ENCODE assay signal across 7 mouse cellular contexts in the genomic region with DNA sequence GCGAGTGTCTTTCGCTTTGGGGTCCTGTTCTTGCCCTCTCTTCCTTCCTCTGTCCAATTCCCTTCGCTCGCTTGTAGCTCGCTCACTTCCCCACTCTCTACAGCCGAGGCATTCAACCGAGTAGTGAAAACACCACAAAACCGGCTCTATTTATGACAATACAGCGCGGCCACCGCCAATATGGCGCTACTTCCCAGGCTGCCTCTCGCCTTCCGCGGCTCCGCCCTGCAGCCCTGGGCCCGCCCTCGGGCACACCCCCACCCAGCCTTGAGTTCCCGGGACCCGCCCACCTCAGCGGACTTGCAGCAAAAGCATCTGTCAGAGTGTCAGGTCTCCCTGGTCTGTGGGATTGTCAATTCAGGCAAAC. TPM values are rescaled to one million over a fixed set of nuclear protein-coding genes. Genes with fewer than 3 reads are reported as not detected.
A peak's percentile ranks its signal among the peaks of the same experiment; 100 is the strongest.
DNase-seq lines count a peak whose midpoint lies in the region; ATAC-seq lines count a peak whose summit lies in the region.

A gene (minus strand): TSS at position 194 of the 367 bp plus-strand sequence.

- peak; percentile 98 for DNase-seq in adrenal gland, postnatal 14 days
- peak; percentile 95 for DNase-seq in embryonic facial prominence, embryonic 11.5 days (ENCODE audit: low spot score)
- peak; percentile 91 for DNase-seq in kidney, adult 11 months
- DNase-seq in limb, embryonic 10.5 days (ENCODE audit: low spot score) = peak; percentile 93
- peak; percentile 87 for DNase-seq in spleen, adult 12 weeks (ENCODE audit: low spot score)

- WGBS in embryonic facial prominence, embryonic 11.5 days = under 1% methylated on average over 21 of the region's 21 CpGs
- under 1% methylated on average over 21 of the region's 21 CpGs for WGBS in limb, embryonic 10.5 days
- under 1% methylated on average over 21 of the region's 21 CpGs for WGBS in midbrain, embryonic 13.5 days

- H3K4me1 ChIP-seq in embryonic facial prominence, embryonic 11.5 days (ENCODE audit: control insufficient read depth, insufficient read depth, low read length) = no peaks in the 10 kb centered on the region
- H3K4me1 ChIP-seq in limb, embryonic 10.5 days = peaks cover 12% of the 10 kb centered on the region
- peaks cover 17% of the 10 kb centered on the region for H3K4me1 ChIP-seq in midbrain, embryonic 13.5 days (replicated peaks)

- ATAC-seq in embryonic facial prominence, embryonic 11.5 days (replicated peaks; ENCODE audit: insufficient number of reproducible peaks, low FRiP score, low TSS enrichment, low read depth) = peak; percentile 99
- peak; percentile 99 for ATAC-seq in granulocyte monocyte progenitor cell, adult 5-6 weeks (replicated peaks; ENCODE audit: poor library complexity, severe bottlenecking)
- peak; percentile 99 for ATAC-seq in midbrain, embryonic 13.5 days

- H3K4me3 ChIP-seq in embryonic facial prominence, embryonic 11.5 days (ENCODE audit: low read depth, low read length) = peak within 1 kb of the TSS; percentile 97
- H3K4me3 ChIP-seq in limb, embryonic 10.5 days = peak within 1 kb of the TSS; percentile 99
- H3K4me3 ChIP-seq in midbrain, embryonic 13.5 days (replicated peaks) = peak within 1 kb of the TSS; percentile 94

- H3K36me3 ChIP-seq in embryonic facial prominence, embryonic 11.5 days (replicated peaks; ENCODE audit: control insufficient read depth, insufficient read depth, low read depth, low read length) = no peaks in the 10 kb centered on the region
- H3K36me3 ChIP-seq in limb, embryonic 10.5 days = peaks cover 25% of the 10 kb centered on the region
- peaks cover 7% of the 10 kb centered on the region for H3K36me3 ChIP-seq in midbrain, embryonic 13.5 days

- H3K27ac ChIP-seq in embryonic facial prominence, embryonic 11.5 days (replicated peaks; ENCODE audit: low read depth, low read length) = peak within 1 kb of the TSS; percentile 90
- peak within 1 kb of the TSS; percentile 93 for H3K27ac ChIP-seq in limb, embryonic 10.5 days
- H3K27ac ChIP-seq in midbrain, embryonic 13.5 days = peak within 1 kb of the TSS; percentile 97

- H3K9me3 ChIP-seq in embryonic facial prominence, embryonic 11.5 days (replicated peaks; ENCODE audit: control insufficient read depth, low read length) = no peaks in the 10 kb centered on the region
- no peaks in the 10 kb centered on the region for H3K9me3 ChIP-seq in limb, embryonic 10.5 days (replicated peaks)
- H3K9me3 ChIP-seq in midbrain, embryonic 13.5 days = no peaks in the 10 kb centered on the region

- H3K9ac ChIP-seq in embryonic facial prominence, embryonic 11.5 days (replicated peaks; ENCODE audit: low read length) = peak within 1 kb of the TSS; percentile 89
- peak within 1 kb of the TSS; percentile 97 for H3K9ac ChIP-seq in midbrain, embryonic 13.5 days (replicated peaks)

- H3K27me3 ChIP-seq in embryonic facial prominence, embryonic 11.5 days (ENCODE audit: control insufficient read depth, insufficient read depth, low read length) = no peaks in the 10 kb centered on the region
- H3K27me3 ChIP-seq in limb, embryonic 10.5 days (ENCODE audit: low read depth, poor library complexity, severe bottlenecking) = no peaks in the 10 kb centered on the region
- no peaks in the 10 kb centered on the region for H3K27me3 ChIP-seq in midbrain, embryonic 13.5 days

- H3K4me2 ChIP-seq in embryonic facial prominence, embryonic 11.5 days (ENCODE audit: low read depth, low read length) = peak within 1 kb of the TSS; percentile 65
- peak within 1 kb of the TSS; percentile 75 for H3K4me2 ChIP-seq in midbrain, embryonic 13.5 days (replicated peaks)

RNA-seq across cellular contexts. Expression of the gene that starts here (rescaled TPM):
- 10.7 and 13.0 TPM in 2 replicates for total RNA-seq in adrenal gland, postnatal 14 days (2021)
- 25.6 and 33.6 TPM in 2 replicates for polyA plus RNA-seq in embryonic facial prominence, embryonic 11.5 days (2014; fragmentation: Nextera tagmentation; extraction: Ambion mirVana)
- 14.9 and 15.6 TPM in 2 replicates for total RNA-seq in granulocyte monocyte progenitor cell, adult 5-6 weeks (2014; fragmentation: Nextera tagmentation)
- total RNA-seq in granulocyte monocyte progenitor cell, adult 5-6 weeks (2017) = 15.5 and 15.8 TPM in 2 replicates
- 16.4 and 19.7 TPM in 2 replicates for polyA plus RNA-seq in limb, embryonic 10.5 days (2016; fragmentation: Nextera tagmentation; extraction: Ambion mirVana)
- polyA plus RNA-seq in midbrain, embryonic 13.5 days (2015; fragmentation: Nextera tagmentation; extraction: Ambion mirVana) = 26.8 and 28.0 TPM in 2 replicates

Comparison
In these comparisons a context has a peak if more than half of its experiments do, and no peak if none do; other contexts are left out.
1. Peak in every context shown above with its lines: DNase-seq, ATAC-seq, H3K4me3 ChIP-seq and H3K27ac ChIP-seq.